Mouse (Mus musculus) kidney, adult 2 months (tissue): ENCODE measurements at regions not wholly inside any gene's neighbourhood (a gene's known extent, or its start where the extent isn't known, plus 50 kb on each side); places are given as distances from the start of the nearest gene placed in this dataset.

Source experiments
- DNase-seq: peaks from one replicate; pipeline ENCODE4 v3.0.0; 2021
- H3K27ac ChIP-seq: fragments of 200-500 bp; 2 replicates; pipeline ENCODE4 v1.5.1; 2012; ENCODE audit warnings: low read depth, low read length, control low read depth, inconsistent platforms; ENCODE audit not compliant: insufficient read depth
- H3K27me3 ChIP-seq: fragments of 200-500 bp; replicated peaks from 2 replicates; pipeline ENCODE4 v1.6.1; 2012; ENCODE audit warnings: mild to moderate bottlenecking, moderate library complexity, low read length, inconsistent platforms; ENCODE audit not compliant: control insufficient read depth, insufficient read depth
- H3K36me3 ChIP-seq: fragments of 200-500 bp; 2 replicates; pipeline ENCODE4 v1.6.1; 2012; ENCODE audit warnings: mild to moderate bottlenecking, moderate library complexity, low read length, inconsistent platforms; ENCODE audit not compliant: control insufficient read depth, insufficient read depth
- H3K4me1 ChIP-seq: fragments of 200-500 bp; 2 replicates; pipeline ENCODE4 v1.6.1; 2011; ENCODE audit warnings: low read length; ENCODE audit not compliant: control insufficient read depth, insufficient read depth
- H3K4me3 ChIP-seq: fragments of 200-500 bp; 2 replicates; pipeline ENCODE4 v1.5.1; 2011; ENCODE audit warnings: mild to moderate bottlenecking, low read depth, low read length, control low read depth; ENCODE audit not compliant: insufficient read depth
- CTCF ChIP-seq: fragments of 200-500 bp; conservative IDR thresholded peaks from 2 replicates; pipeline ENCODE4 v1.5.1; 2011; ENCODE audit warnings: low read depth, mild to moderate bottlenecking, control low read depth, low read length, moderate library complexity, mixed read lengths; ENCODE audit not compliant: insufficient read depth, insufficient read length
- POLR2A ChIP-seq: fragments of 200-500 bp; IDR thresholded peaks from one replicate; pipeline ENCODE4 v1.6.1; 2011; ENCODE audit warnings: low read depth, low read length, control low read depth
- WGBS: fragments of 180-500 bp; shearing (Covaris S2); methylation state at CpG from one replicate; pipeline ENCODE4 v1.1.7; 2018; 5-methylcytosine and 5-hydroxymethylcytosine counted together

DNA sequence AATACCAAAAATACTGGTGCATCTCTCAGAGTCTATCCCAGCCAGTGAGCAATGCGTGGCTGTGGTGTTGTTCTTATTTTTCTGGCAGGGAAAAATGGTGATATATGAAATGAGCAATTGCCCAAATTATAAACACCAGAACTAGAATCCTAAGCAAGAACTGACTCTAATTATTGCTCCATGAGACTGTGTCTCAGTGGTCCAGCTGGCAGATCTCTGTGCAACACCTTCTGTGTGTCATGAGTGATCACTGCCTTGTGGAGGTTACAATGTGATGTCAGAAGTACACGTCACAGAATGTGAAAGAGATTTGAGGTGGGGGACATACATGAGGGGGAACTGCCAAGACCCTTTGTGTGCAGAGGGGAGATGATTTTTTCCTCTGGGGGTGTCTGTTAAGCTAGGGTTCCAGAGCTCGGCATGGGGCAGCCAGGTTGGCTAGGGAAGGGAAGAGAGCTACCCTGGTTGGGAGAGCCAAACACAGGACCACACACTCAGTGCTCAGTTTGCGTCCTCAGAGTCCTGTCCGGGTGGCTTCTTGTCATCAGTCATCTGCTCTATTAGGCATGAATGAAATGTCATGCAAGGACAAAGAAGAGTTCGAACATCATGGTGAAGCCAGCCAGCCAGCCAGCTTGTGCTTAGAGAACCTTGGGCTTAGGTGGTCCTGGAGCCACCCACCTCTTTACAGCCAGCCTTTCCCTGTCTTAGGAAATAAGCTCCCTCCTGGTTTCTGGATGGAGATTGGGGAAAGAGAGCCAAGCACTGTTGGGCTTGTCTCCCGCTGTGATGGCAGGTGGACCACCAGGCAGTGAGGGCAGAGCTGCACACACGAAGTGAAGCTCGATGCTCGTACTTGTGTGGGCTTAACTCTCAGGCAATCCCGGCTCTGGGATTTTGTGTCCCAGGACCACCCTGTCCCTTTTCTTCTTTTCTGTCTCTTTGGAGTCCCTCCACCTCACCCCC, 189.5 kb upstream of the Map3k1 start:
- Histone ChIP-seq H3K27me3 (no peaks in the 10 kb centered on the region), H3K27ac (no peak overlapping the region), H3K4me3 (no peak overlapping the region), H3K36me3 (no peaks in the 10 kb centered on the region), H3K4me1 (0 out of 2 replicates have a peak, but pooled peaks cover 2% of the 10 kb centered on the region)
- WGBS, result 96% methylated on average over 11 of the region's 11 CpGs
- DNase-seq, result no peak
- TF ChIP-seq POLR2A, result no peak
- no peak for TF ChIP-seq CTCF

DNA sequence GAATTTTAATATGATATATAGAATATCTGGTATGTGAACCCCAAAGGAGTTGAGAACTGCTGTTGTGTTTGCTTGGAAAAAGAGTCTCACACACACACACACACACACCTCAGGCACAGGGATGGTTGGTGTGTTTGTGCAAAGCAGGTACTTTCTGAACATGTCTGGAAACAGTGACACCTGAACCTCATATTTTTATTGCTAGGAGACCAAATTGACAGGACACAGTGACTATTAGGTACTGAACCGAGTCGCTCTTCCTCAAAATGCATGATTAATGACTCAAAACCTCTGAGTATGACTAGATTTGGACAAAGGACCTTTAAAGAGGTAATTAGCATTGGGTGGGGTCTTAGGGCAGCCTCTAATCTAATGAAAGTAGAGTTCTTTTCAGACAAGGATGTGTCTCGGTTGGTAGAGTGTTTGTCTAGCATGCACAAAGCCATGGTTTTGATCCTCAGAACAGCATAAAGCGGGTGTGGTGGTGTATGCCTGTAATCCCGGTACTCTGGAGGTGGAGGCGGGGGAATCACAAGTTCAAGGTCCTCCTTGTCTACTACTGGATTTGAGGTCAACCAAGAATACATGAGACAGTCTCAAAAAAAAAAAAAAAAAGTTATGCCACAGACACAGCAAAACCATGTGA, 191.0 kb upstream of the Map3k1 start:
- Histone ChIP-seq H3K4me1 (0 out of 2 replicates have a peak, but pooled peaks cover 2% of the 10 kb centered on the region), H3K27ac (no peak overlapping the region), H3K36me3 (no peaks in the 10 kb centered on the region), H3K4me3 (no peak overlapping the region), H3K27me3 (no peaks in the 10 kb centered on the region)
- DNase-seq, result no peak
- TF ChIP-seq POLR2A, result no peak
- TF ChIP-seq CTCF, result no peak
- 89% methylated on average over 6 of the region's 6 CpGs for WGBS

- Histone ChIP-seq H3K4me1 (0 out of 2 replicates have a peak, but pooled peaks cover 2% of the 10 kb centered on the region), H3K27me3 (no peaks in the 10 kb centered on the region), H3K27ac (no peak overlapping the region), H3K4me3 (no peak overlapping the region), H3K36me3 (no peaks in the 10 kb centered on the region)
- no peak for DNase-seq
- 80% methylated on average over 6 of the region's 6 CpGs for WGBS
- TF ChIP-seq CTCF (no peak), POLR2A (no peak)
Observed at GRCm38 (mm10) chr13:112000293-112000665, 191.5 kb upstream of the Map3k1 start.

DNA sequence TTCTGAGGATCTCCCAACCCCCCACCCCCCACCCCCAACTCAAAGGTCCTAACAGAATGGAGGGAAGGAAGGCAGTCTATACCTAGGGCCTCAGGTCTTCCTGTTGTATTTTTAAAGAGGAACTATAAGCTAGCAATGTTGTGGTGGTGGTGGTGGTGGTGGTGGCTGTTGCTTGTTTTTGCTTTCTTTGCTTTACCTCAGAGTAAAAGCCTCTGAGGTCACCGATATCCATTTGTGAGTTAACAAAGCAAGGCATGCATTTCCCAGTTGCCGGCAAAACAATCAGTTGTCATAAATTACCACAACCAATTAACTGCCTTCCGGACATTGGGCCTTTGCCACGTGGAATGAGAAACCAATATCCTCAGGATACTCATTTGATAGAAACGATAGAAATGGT, 191.9 kb upstream of the Map3k1 start:
- no peak for DNase-seq
- H3K27ac ChIP-seq, result no peak overlapping the region
- 0 out of 2 replicates have a peak, but pooled peaks cover 2% of the 10 kb centered on the region for H3K4me1 ChIP-seq
- H3K4me3 ChIP-seq, result no peak overlapping the region
- WGBS, result 46% methylated on average over 5 of the region's 5 CpGs
- H3K27me3 ChIP-seq, result no peaks in the 10 kb centered on the region
- TF ChIP-seq POLR2A, result no peak
- no peak for TF ChIP-seq CTCF
- no peaks in the 10 kb centered on the region for H3K36me3 ChIP-seq

DNA sequence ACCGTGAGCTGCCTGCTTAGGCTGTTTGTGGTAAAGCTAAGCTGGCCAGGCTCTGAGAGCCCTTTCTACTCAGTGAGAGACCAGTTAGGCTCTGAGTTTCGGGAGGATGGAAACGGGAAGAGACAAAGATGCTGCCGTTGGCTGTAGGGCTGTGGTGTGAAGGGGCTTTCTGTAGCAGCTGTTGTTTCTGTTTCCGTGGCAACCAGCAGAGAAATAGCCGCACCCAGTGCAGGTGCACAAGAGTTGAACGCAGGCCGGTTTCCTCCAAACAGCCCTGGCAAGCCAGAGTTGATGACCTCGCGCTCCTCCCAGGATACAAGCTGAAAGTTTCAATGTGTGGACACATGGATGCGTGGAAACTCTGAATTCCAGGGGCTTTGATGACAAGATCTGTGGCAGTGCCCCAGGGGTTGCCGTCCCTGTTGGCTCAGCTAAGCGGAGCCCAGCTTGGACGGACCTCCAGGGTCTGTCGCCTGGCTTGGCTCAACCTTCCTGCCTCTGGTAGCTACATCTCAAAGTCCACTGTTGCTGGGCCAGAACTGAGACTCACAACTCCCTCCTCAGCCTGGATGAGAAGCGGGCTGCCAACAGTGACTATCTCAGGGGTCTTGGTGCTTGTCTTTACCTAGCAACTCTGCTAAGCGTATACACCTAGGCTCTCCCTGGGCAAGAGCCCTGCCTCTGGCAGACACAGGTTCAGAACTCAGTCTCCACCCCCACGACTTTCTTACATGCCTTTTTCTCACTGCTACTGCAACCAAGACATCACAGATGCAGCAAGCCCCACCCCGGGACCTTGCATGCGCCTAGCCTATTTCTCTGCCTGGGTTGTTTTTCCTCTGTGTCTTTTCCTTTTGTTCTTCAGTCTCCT, 192.6 kb upstream of the Map3k1 start:
- Histone ChIP-seq H3K4me1 (0 out of 2 replicates have a peak, but pooled peaks cover 2% of the 10 kb centered on the region), H3K4me3 (no peak overlapping the region), H3K27me3 (no peaks in the 10 kb centered on the region), H3K27ac (no peak overlapping the region), H3K36me3 (no peaks in the 10 kb centered on the region)
- WGBS, result 55% methylated on average over 20 of the region's 20 CpGs
- TF ChIP-seq POLR2A, result no peak
- TF ChIP-seq CTCF, result no peak
- DNase-seq, result peak; percentile 44

DNA sequence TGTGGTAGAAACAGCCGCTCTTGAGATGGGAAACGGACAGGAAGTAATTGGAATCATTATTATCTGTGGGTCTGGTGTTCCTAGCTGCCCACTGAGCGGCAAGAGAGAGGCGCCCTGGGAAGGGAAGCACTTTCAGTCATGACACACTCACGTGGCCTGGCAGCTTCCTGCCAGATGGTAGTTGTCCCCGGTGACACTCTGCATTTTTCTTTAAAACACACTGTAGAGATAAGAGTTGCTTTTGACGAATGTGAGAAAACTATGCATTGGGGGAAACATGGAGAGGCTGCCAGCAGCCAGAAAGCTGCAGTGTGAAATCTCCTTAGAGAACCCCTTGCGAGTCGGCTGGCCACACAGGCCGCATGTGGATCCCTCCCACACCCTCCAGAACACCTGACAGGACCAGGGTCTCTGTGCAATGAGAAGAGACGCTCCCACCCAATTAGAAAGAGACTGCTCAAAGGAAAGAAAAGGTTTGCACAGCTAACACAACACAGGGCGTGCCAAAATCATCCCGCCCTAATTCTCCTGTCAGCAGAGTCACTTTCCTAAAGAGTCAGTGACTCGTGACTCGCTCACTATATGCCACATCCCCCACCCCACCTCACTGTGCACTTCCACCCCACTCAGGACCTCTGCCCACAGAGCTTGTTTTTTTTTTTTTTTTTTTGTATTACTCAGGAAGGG, 194.0 kb upstream of the Map3k1 start:
- H3K4me3 ChIP-seq, result no peak overlapping the region
- no peaks in the 10 kb centered on the region for H3K27me3 ChIP-seq
- DNase-seq, result peak; percentile 33
- no peak overlapping the region for H3K27ac ChIP-seq
- TF ChIP-seq POLR2A (no peak), CTCF (no peak)
- no peaks in the 10 kb centered on the region for H3K36me3 ChIP-seq
- 58% methylated on average over 15 of the region's 15 CpGs for WGBS
- H3K4me1 ChIP-seq, result 0 out of 2 replicates have a peak, but pooled peaks cover 2% of the 10 kb centered on the region
